Mouse (Mus musculus): ENCODE results near the gene Pld4. TPM values are rescaled to one million over a fixed set of nuclear protein-coding genes. Genes with fewer than 3 reads are reported as not detected.

Gene Pld4
- polyA plus RNA-seq, 1 experiment from 2014 or later = 4.0 TPM

- H3K27ac ChIP-seq (ENCODE audit: low read length) = no peak overlapping the region
- WGBS = 4% methylated on average over 5 of the region's 5 CpGs
Measured at GRCm38 (mm10) chr12:112723028-112723330, 37.5 kb upstream of the Pld4 start.

GRCm38 (mm10) chr12:112723445-112723844 lies 37.0 kb upstream of the Pld4 start:
- Histone ChIP-seq H3K4me1 (replicated peaks; ENCODE audit: control insufficient read depth, insufficient read depth, low read length) (peaks cover 37% of the 10 kb centered on the region), H3K9ac (replicated peaks; ENCODE audit: low read depth, low read length) (peak overlapping the region; percentile 84)
- 93% methylated on average over 6 of the region's 6 CpGs for WGBS

More at GRCm38 (mm10) chr12:112723028-112723330, 37.5 kb upstream of the Pld4 start:
- Histone ChIP-seq H3K27me3 (replicated peaks; ENCODE audit: control insufficient read depth, insufficient read depth, low read length) (no peaks in the 10 kb centered on the region), H3K36me3 (ENCODE audit: control insufficient read depth, insufficient read depth) (no peaks in the 10 kb centered on the region; the same call in 1 of the 2 replicates), H3K9ac (replicated peaks; ENCODE audit: low read depth, low read length) (peak overlapping the region; percentile 84), H3K9me3 (ENCODE audit: control insufficient read depth, low read length) (no peaks in the 10 kb centered on the region), H3K4me3 (replicated peaks; ENCODE audit: low read length) (peak overlapping the region; percentile 78), H3K4me2 (ENCODE audit: low read length) (peak overlapping the region; percentile 69), H3K4me1 (replicated peaks; ENCODE audit: control insufficient read depth, insufficient read depth, low read length) (peaks cover 37% of the 10 kb centered on the region)
- ATAC-seq = peak; percentile 7

GRCm38 (mm10) chr12:112724077-112724805 lies 36.2 kb upstream of the Pld4 start:
- H3K27ac ChIP-seq (ENCODE audit: low read length) = no peak overlapping the region
- H3K36me3 ChIP-seq (ENCODE audit: control insufficient read depth, insufficient read depth) = no peaks in the 10 kb centered on the region; the same call in 1 of the 2 replicates
- no peak overlapping the region for H3K9ac ChIP-seq (replicated peaks; ENCODE audit: low read depth, low read length)
- H3K27me3 ChIP-seq (replicated peaks; ENCODE audit: control insufficient read depth, insufficient read depth, low read length) = no peaks in the 10 kb centered on the region
- H3K9me3 ChIP-seq (ENCODE audit: control insufficient read depth, low read length) = no peaks in the 10 kb centered on the region
- peaks cover 37% of the 10 kb centered on the region for H3K4me1 ChIP-seq (replicated peaks; ENCODE audit: control insufficient read depth, insufficient read depth, low read length)
- peak; percentile 24; the same call in 1 of the 2 replicates for ATAC-seq
- WGBS = 81% methylated on average over 11 of the region's 11 CpGs
- no peak overlapping the region for H3K4me2 ChIP-seq (ENCODE audit: low read length)
- H3K4me3 ChIP-seq (replicated peaks; ENCODE audit: low read length) = no peak overlapping the region

More at GRCm38 (mm10) chr12:112723445-112723844, 37.0 kb upstream of the Pld4 start:
- Histone ChIP-seq H3K4me3 (replicated peaks; ENCODE audit: low read length) (peak overlapping the region; percentile 78), H3K36me3 (ENCODE audit: control insufficient read depth, insufficient read depth) (no peaks in the 10 kb centered on the region; the same call in 1 of the 2 replicates), H3K27ac (ENCODE audit: low read length) (no peak overlapping the region), H3K9me3 (ENCODE audit: control insufficient read depth, low read length) (no peaks in the 10 kb centered on the region), H3K4me2 (ENCODE audit: low read length) (peak overlapping the region; percentile 69), H3K27me3 (replicated peaks; ENCODE audit: control insufficient read depth, insufficient read depth, low read length) (no peaks in the 10 kb centered on the region)
- ATAC-seq = no peak

- no peaks in the 10 kb centered on the region for H3K27me3 ChIP-seq (replicated peaks; ENCODE audit: control insufficient read depth, insufficient read depth, low read length)
- peaks cover 13% of the 10 kb centered on the region for H3K36me3 ChIP-seq (ENCODE audit: control insufficient read depth, insufficient read depth)
- no peak overlapping the region for H3K4me3 ChIP-seq (replicated peaks; ENCODE audit: low read length)
- H3K4me1 ChIP-seq (replicated peaks; ENCODE audit: control insufficient read depth, insufficient read depth, low read length) = peaks cover 35% of the 10 kb centered on the region
- no peak overlapping the region for H3K27ac ChIP-seq (ENCODE audit: low read length)
- H3K9ac ChIP-seq (replicated peaks; ENCODE audit: low read depth, low read length) = no peak overlapping the region
- no peaks in the 10 kb centered on the region for H3K9me3 ChIP-seq (ENCODE audit: control insufficient read depth, low read length)
- no peak overlapping the region for H3K4me2 ChIP-seq (ENCODE audit: low read length)
- 52% methylated on average over 8 of the region's 8 CpGs for WGBS
- no peak for ATAC-seq
Measured at GRCm38 (mm10) chr12:112727801-112728200, 32.7 kb upstream of the Pld4 start.

- H3K36me3 ChIP-seq (ENCODE audit: control insufficient read depth, insufficient read depth) = peaks cover 21% of the 10 kb centered on the region
- H3K4me3 ChIP-seq (replicated peaks; ENCODE audit: low read length) = no peak overlapping the region
- no peak for ATAC-seq
- peaks cover 11% of the 10 kb centered on the region for H3K4me1 ChIP-seq (replicated peaks; ENCODE audit: control insufficient read depth, insufficient read depth, low read length)
- H3K9me3 ChIP-seq (ENCODE audit: control insufficient read depth, low read length) = no peaks in the 10 kb centered on the region
- H3K27ac ChIP-seq (ENCODE audit: low read length) = no peak overlapping the region
- no peaks in the 10 kb centered on the region for H3K27me3 ChIP-seq (replicated peaks; ENCODE audit: control insufficient read depth, insufficient read depth, low read length)
- no peak overlapping the region for H3K4me2 ChIP-seq (ENCODE audit: low read length)
- H3K9ac ChIP-seq (replicated peaks; ENCODE audit: low read depth, low read length) = no peak overlapping the region
- WGBS = 90% methylated on average over 14 of the region's 14 CpGs
Measured at GRCm38 (mm10) chr12:112730808-112731207, 29.6 kb upstream of the Pld4 start.

GRCm38 (mm10) chr12:112732591-112732990 lies 27.9 kb upstream of the Pld4 start:
- ATAC-seq = no peak

GRCm38 (mm10) chr12:112734108-112734820 lies 26.2 kb upstream of the Pld4 start:
- Histone ChIP-seq H3K4me2 (ENCODE audit: low read length) (no peak overlapping the region), H3K4me3 (replicated peaks; ENCODE audit: low read length) (no peak overlapping the region), H3K4me1 (replicated peaks; ENCODE audit: control insufficient read depth, insufficient read depth, low read length) (no peaks in the 10 kb centered on the region), H3K27me3 (replicated peaks; ENCODE audit: control insufficient read depth, insufficient read depth, low read length) (no peaks in the 10 kb centered on the region), H3K27ac (ENCODE audit: low read length) (no peak overlapping the region), H3K36me3 (ENCODE audit: control insufficient read depth, insufficient read depth) (peaks cover 32% of the 10 kb centered on the region), H3K9ac (replicated peaks; ENCODE audit: low read depth, low read length) (no peak overlapping the region), H3K9me3 (ENCODE audit: control insufficient read depth, low read length) (no peaks in the 10 kb centered on the region)
- whole genome bisulfite sequencing = 87% methylated on average over 2 of the region's 2 CpGs
- ATAC-seq = no peak

More at GRCm38 (mm10) chr12:112732591-112732990, 27.9 kb upstream of the Pld4 start:
- H3K36me3 ChIP-seq (ENCODE audit: control insufficient read depth, insufficient read depth) = peaks cover 24% of the 10 kb centered on the region
- no peak overlapping the region for H3K9ac ChIP-seq (replicated peaks; ENCODE audit: low read depth, low read length)
- WGBS = 90% methylated on average over 10 of the region's 10 CpGs
- no peaks in the 10 kb centered on the region for H3K9me3 ChIP-seq (ENCODE audit: control insufficient read depth, low read length)
- no peak overlapping the region for H3K27ac ChIP-seq (ENCODE audit: low read length)
- no peak overlapping the region for H3K4me2 ChIP-seq (ENCODE audit: low read length)
- H3K27me3 ChIP-seq (replicated peaks; ENCODE audit: control insufficient read depth, insufficient read depth, low read length) = no peaks in the 10 kb centered on the region
- H3K4me1 ChIP-seq (replicated peaks; ENCODE audit: control insufficient read depth, insufficient read depth, low read length) = 0 out of 2 replicates have a peak, but pooled peaks cover under 1% of the 10 kb centered on the region
- H3K4me3 ChIP-seq (replicated peaks; ENCODE audit: low read length) = no peak overlapping the region

- H3K36me3 ChIP-seq (ENCODE audit: control insufficient read depth, insufficient read depth) = peaks cover 32% of the 10 kb centered on the region
- 90% methylated on average over 19 of the region's 19 CpGs for WGBS
Measured at GRCm38 (mm10) chr12:112734881-112735655, 25.4 kb upstream of the Pld4 start.

More at GRCm38 (mm10) chr12:112734881-112735655, 25.4 kb upstream of the Pld4 start:
- Histone ChIP-seq H3K4me2 (ENCODE audit: low read length) (no peak overlapping the region), H3K9ac (replicated peaks; ENCODE audit: low read depth, low read length) (no peak overlapping the region), H3K27ac (ENCODE audit: low read length) (no peak overlapping the region), H3K27me3 (replicated peaks; ENCODE audit: control insufficient read depth, insufficient read depth, low read length) (no peaks in the 10 kb centered on the region), H3K4me1 (replicated peaks; ENCODE audit: control insufficient read depth, insufficient read depth, low read length) (no peaks in the 10 kb centered on the region), H3K9me3 (ENCODE audit: control insufficient read depth, low read length) (no peaks in the 10 kb centered on the region), H3K4me3 (replicated peaks; ENCODE audit: low read length) (no peak overlapping the region)
- no peak for ATAC-seq
